Mouse (Mus musculus) layer of hippocampus, postnatal 10 days (tissue): ENCODE measurements around the gene Rab3c. TPM values are rescaled to one million over a fixed set of nuclear protein-coding genes. Genes with fewer than 3 reads are reported as not detected.

Source experiments
- DNase-seq, 2 experiments: peaks; one replicate each; pipeline ENCODE4 v3.0.0; 2021; ENCODE audit warnings: low spot score in 2 of 2
- total RNA-seq, 2 experiments: library from RNA; stranded (reverse); gene quantifications; 2 replicates each; pipeline ENCODE4 v1.2.3; 2021

The Rab3c gene
- total RNA-seq, 2 experiments from 2014 or later = 154 to 168 TPM

- no peak for DNase-seq
Observed at GRCm38 (mm10) chr13:110024381-110025161, 256.2 kb downstream of the Rab3c start.

- DNase-seq = peak in 1 of 2 experiments; percentile 26
Observed at GRCm38 (mm10) chr13:110023031-110023430, 257.8 kb downstream of the Rab3c start.

- DNase-seq = no peak
Observed at GRCm38 (mm10) chr13:110019774-110020173, 261.0 kb downstream of the Rab3c start.

GRCm38 (mm10) chr13:110018941-110019743, 261.7 kb downstream of the Rab3c start:
- peak in 1 of 2 experiments; percentile 27 for DNase-seq

- DNase-seq = peak; percentile 85 to 86
Observed at GRCm38 (mm10) chr13:110018431-110018901, 262.3 kb downstream of the Rab3c start.

GRCm38 (mm10) chr13:110012029-110012428, 268.8 kb downstream of the Rab3c start:
- no peak for DNase-seq

GRCm38 (mm10) chr13:110010876-110011275, 269.9 kb downstream of the Rab3c start:
- DNase-seq = no peak

- no peak for DNase-seq
Observed at GRCm38 (mm10) chr13:110008539-110008938, 272.3 kb downstream of the Rab3c start.

GRCm38 (mm10) chr13:110006106-110006781, 274.6 kb downstream of the Rab3c start:
- no peak for DNase-seq

Other genes starting within 250 kb of the Rab3c start
- not detected for gene Gapt, start 76.2 kb upstream of the Rab3c start, total RNA-seq
- gene Plk2, start 114.0 kb upstream of the Rab3c start, total RNA-seq = 100 to 1,000 TPM; 207 to 227 TPM